In genomic region chr11:8662706-8663429, GRCm38 (mm10) we compare ENCODE assay signal across 8 mouse cellular contexts. TPM values are rescaled to one million over a fixed set of nuclear protein-coding genes. Genes with fewer than 3 reads are reported as not detected.
DNase-seq lines count a peak whose midpoint lies in the region; ATAC-seq and TF ChIP-seq lines count a peak whose summit lies in the region.

No protein-coding gene starts in this region.

- 0 out of 2 replicates have a peak, but pooled peaks have one; percentile 10 for TF ChIP-seq POLR2A in embryonic fibroblast, embryonic 13.5 days (IDR thresholded peaks at IDR 0.05; ENCODE audit: low read depth, low read length)

- peaks cover 36% of the 10 kb centered on the region for H3K4me1 ChIP-seq in kidney, embryonic 14.5 days (ENCODE audit: control insufficient read depth, insufficient read depth, low read length)
- H3K4me1 ChIP-seq in embryonic fibroblast, embryonic 13.5 days (ENCODE audit: control insufficient read depth, insufficient read depth, low read length): peaks cover 14% of the 10 kb centered on the region
- H3K4me1 ChIP-seq in intestine, embryonic 16.5 days (ENCODE audit: control insufficient read depth, insufficient read depth, low read length): peaks cover 56% of the 10 kb centered on the region

- H3K36me3 ChIP-seq in kidney, embryonic 14.5 days (ENCODE audit: control insufficient read depth, insufficient read depth, low read length): peaks cover 4% of the 10 kb centered on the region; the same call in 1 of the 2 replicates
- H3K36me3 ChIP-seq in intestine, embryonic 16.5 days (ENCODE audit: control insufficient read depth, insufficient read depth, low read length): 0 out of 2 replicates have a peak, but pooled peaks cover 4% of the 10 kb centered on the region

- no peaks in the 10 kb centered on the region for H3K9me3 ChIP-seq in kidney, embryonic 14.5 days (ENCODE audit: control insufficient read depth, low read length)
- no peaks in the 10 kb centered on the region for H3K9me3 ChIP-seq in intestine, embryonic 16.5 days (ENCODE audit: control insufficient read depth, low read length)

- no peak for ATAC-seq in kidney, embryonic 14.5 days (ENCODE audit: low FRiP score, low TSS enrichment)
- ATAC-seq in intestine, embryonic 16.5 days: no peak
- ATAC-seq in megakaryocyte-erythroid progenitor cell, adult 5-6 weeks (replicated peaks; ENCODE audit: low FRiP score, low TSS enrichment, poor library complexity, severe bottlenecking): no peak

- no peak for TF ChIP-seq CTCF in embryonic fibroblast, embryonic 13.5 days (IDR thresholded peaks at IDR 0.05; ENCODE audit: borderline replicate concordance, insufficient read depth, low read length)

- no peaks in the 10 kb centered on the region for H3K27me3 ChIP-seq in kidney, embryonic 14.5 days (ENCODE audit: control insufficient read depth, insufficient read depth, low read length)
- H3K27me3 ChIP-seq in intestine, embryonic 16.5 days (replicated peaks; ENCODE audit: control insufficient read depth, insufficient read depth, low read length): no peaks in the 10 kb centered on the region

- H3K27ac ChIP-seq in kidney, embryonic 14.5 days (ENCODE audit: low read depth, low read length): peak overlapping the region; percentile 88; the same call in 1 of the 2 replicates
- peak overlapping the region; percentile 5 for H3K27ac ChIP-seq in embryonic fibroblast, embryonic 13.5 days (ENCODE audit: insufficient read depth, low read length)
- H3K27ac ChIP-seq in intestine, embryonic 16.5 days (ENCODE audit: low read length): peak overlapping the region; percentile 60

- WGBS in kidney, embryonic 14.5 days: 30% methylated on average over 4 of the region's 4 CpGs
- 12% methylated on average over 4 of the region's 4 CpGs for WGBS in intestine, embryonic 16.5 days

- peak overlapping the region; percentile 69 for H3K4me3 ChIP-seq in kidney, embryonic 14.5 days (ENCODE audit: low read length)
- peak overlapping the region; percentile 67 for H3K4me3 ChIP-seq in embryonic fibroblast, embryonic 13.5 days (ENCODE audit: insufficient read depth, low read length)
- H3K4me3 ChIP-seq in intestine, embryonic 16.5 days (ENCODE audit: low read length): peak overlapping the region; percentile 91

- DNase-seq in kidney, adult 9 months: no peak
- peak; percentile 60 for DNase-seq in lung, postnatal 36 days
- DNase-seq in B cell, adult 2 months: no peak
- no peak for DNase-seq in natural killer cell, adult 2 months (ENCODE audit: low spot score in 2 of 2)

- peak overlapping the region; percentile 66 for H3K4me2 ChIP-seq in kidney, embryonic 14.5 days (replicated peaks; ENCODE audit: low read depth, low read length)
- H3K4me2 ChIP-seq in intestine, embryonic 16.5 days (ENCODE audit: low read depth, low read length): peak overlapping the region; percentile 74

- peak overlapping the region; percentile 88 for H3K9ac ChIP-seq in kidney, embryonic 14.5 days (ENCODE audit: low read depth, low read length)
- peak overlapping the region; percentile 99 for H3K9ac ChIP-seq in intestine, embryonic 16.5 days (ENCODE audit: low read depth, low read length)

RNA-seq across cellular contexts. Expression of gene Tns3, which starts 1.5 kb away (rescaled TPM):
- 12.5 and 20.3 TPM in 2 replicates for polyA plus RNA-seq in kidney, embryonic 14.5 days (2014; fragmentation: Nextera tagmentation; extraction: Ambion mirVana)
- polyA plus RNA-seq in embryonic fibroblast, embryonic 13.5 days (2011; ENCODE audit: insufficient read length, low read depth, missing spikeins): 96.5 and 113 TPM in 2 replicates
- 18.7 and 21.0 TPM in 2 replicates for polyA plus RNA-seq in intestine, embryonic 16.5 days (2015; fragmentation: Nextera tagmentation; extraction: Ambion mirVana)
- 8.4 and 16.0 TPM in 2 replicates for total RNA-seq in megakaryocyte-erythroid progenitor cell, adult 5-6 weeks (2014; fragmentation: Nextera tagmentation)
- 4.1 and 7.7 TPM in 2 replicates for total RNA-seq in megakaryocyte-erythroid progenitor cell, adult 5-6 weeks (2017)

Comparison
In these comparisons a context has a peak if more than half of its experiments do, and no peak if none do; other contexts are left out.
1. H3K27ac ChIP-seq: peak in every context shown above with its lines; median percentile 88 in kidney, embryonic 14.5 days; 60 in intestine, embryonic 16.5 days; 5 in embryonic fibroblast, embryonic 13.5 days.